Mouse (Mus musculus) small intestine, adult 2 months (tissue): ENCODE results near the gene Alkbh4. TPM values are rescaled to one million over a fixed set of nuclear protein-coding genes. Genes with fewer than 3 reads are reported as not detected.
"Not testable (repeated sequence)": the region's sequence is repeated elsewhere in the genome, so short reads cannot be mapped to it uniquely, and the experiment has no call there.

Experiments
- H3K27ac ChIP-seq: fragments of 200-500 bp; 2 replicates; pipeline ENCODE4 v1.5.1; 2012; ENCODE audit warnings: low read depth, low read length, control low read depth, inconsistent platforms; ENCODE audit not compliant: insufficient read depth
- H3K27me3 ChIP-seq: fragments of 200-500 bp; 2 replicates; pipeline ENCODE4 v1.6.1; 2012; ENCODE audit warnings: mild to moderate bottlenecking, moderate library complexity, low read length, inconsistent platforms; ENCODE audit not compliant: control insufficient read depth, insufficient read depth
- H3K36me3 ChIP-seq: fragments of 200-500 bp; 2 replicates; pipeline ENCODE4 v1.6.1; 2012; ENCODE audit warnings: mild to moderate bottlenecking, low read length, control low read depth, inconsistent platforms; ENCODE audit not compliant: control insufficient read depth, insufficient read depth
- H3K4me1 ChIP-seq: fragments of 200-500 bp; 2 replicates; pipeline ENCODE4 v1.6.1; 2012; ENCODE audit warnings: low read length, inconsistent platforms, mixed read lengths; ENCODE audit not compliant: control insufficient read depth, insufficient read depth, insufficient read length
- H3K4me3 ChIP-seq: fragments of 200-500 bp; 2 replicates; pipeline ENCODE4 v1.5.1; 2012; ENCODE audit warnings: low read depth, mild to moderate bottlenecking, control low read depth, inconsistent platforms, low read length, moderate library complexity
- CTCF ChIP-seq: fragments of 200-500 bp; IDR thresholded peaks from 2 replicates; pipeline ENCODE4 v1.5.1; 2012; ENCODE audit warnings: low read depth, mild to moderate bottlenecking, control low read depth, inconsistent platforms, low read length, moderate library complexity, mixed read lengths; ENCODE audit not compliant: insufficient replicate concordance, insufficient read length; ENCODE audit errors: extremely low read depth
- POLR2A ChIP-seq: fragments of 200-500 bp; IDR thresholded peaks from 2 replicates; pipeline ENCODE4 v1.6.1; 2012; ENCODE audit warnings: low read depth, mild to moderate bottlenecking, control low read depth, inconsistent platforms, low read length, moderate library complexity
- WGBS: fragments of 180-500 bp; shearing (Covaris S2); methylation state at CpG from one replicate; pipeline ENCODE4 v1.1.7; 2018; 5-methylcytosine and 5-hydroxymethylcytosine counted together
- polyA plus RNA-seq: library from polyadenylated mRNA; depleted of rRNA; stranded (reverse); fragments of >200 nt; gene quantifications from 2 replicates; pipeline ENCODE4 v1.2.3, GENCODE M21; 2012

Gene Alkbh4
- polyA plus RNA-seq, 1 experiment, result 25.3 TPM

DNA sequence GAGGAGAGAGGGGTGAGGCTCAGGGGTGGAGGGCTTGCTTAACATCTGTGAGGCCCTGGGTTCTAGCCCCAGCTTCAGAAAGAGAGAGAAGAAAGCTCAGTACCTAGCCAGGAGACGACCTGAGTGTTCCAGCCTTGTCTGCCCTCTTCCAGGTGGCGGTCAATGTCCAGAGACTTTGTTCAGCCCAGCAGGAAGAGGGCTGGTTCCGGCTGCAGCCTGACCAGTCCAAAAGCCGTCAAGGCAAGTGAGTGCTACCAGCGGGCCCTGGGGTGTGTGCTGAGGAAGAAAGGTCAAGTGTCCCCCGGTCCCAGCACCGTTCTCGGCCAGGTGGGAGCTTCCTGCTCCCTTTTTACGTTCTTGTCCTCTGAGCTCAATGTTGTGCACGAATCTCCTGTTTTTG lies 37.4 kb upstream of the Alkbh4 start:
- Histone ChIP-seq H3K27ac (peak overlapping the region; percentile 51; the same call in 1 of the 2 replicates), H3K36me3 (no peaks in the 10 kb centered on the region), H3K4me3 (0 out of 2 replicates have a peak overlapping the region, but pooled peaks have one; percentile 18), H3K27me3 (no peaks in the 10 kb centered on the region), H3K4me1 (peaks cover 9% of the 10 kb centered on the region)
- WGBS, result 73% methylated on average over 10 of the region's 10 CpGs
- TF ChIP-seq CTCF, result no peak
- TF ChIP-seq POLR2A, result no peak

DNA sequence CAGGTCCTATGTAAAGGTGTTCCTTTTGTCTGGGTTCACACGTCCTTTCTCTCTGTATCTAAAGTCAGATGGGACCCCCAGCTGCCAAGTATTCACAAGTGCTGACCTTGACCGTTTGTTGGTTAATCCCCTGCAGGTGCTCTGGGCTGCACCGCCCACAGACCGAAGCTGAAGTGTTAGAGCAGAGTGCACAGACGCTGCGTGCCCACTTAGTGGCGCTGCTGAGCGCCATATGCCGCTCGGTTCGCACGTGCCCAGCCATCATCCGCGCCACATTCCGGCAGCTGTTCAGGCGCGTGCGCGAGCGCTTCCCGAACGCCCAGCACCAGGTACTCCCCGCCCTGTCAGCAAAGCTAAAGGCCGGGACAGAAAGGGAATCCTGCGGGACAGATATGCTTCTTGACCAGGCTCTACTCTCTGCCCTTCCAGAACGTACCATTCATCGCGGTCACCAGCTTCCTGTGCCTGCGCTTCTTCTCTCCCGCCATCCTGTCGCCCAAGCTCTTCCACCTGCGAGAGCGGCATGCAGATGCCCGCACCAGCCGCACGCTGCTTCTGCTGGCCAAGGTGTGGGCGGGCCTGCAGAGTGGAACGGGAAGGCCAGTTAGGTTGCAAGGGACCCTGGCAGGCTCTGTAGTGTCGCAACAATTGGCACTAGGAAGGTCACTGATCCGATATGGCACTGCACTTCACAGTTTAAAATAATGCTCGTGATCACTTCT lies 33.7 kb upstream of the Alkbh4 start:
- WGBS, result 10% methylated on average over 41 of the region's 41 CpGs

DNA sequence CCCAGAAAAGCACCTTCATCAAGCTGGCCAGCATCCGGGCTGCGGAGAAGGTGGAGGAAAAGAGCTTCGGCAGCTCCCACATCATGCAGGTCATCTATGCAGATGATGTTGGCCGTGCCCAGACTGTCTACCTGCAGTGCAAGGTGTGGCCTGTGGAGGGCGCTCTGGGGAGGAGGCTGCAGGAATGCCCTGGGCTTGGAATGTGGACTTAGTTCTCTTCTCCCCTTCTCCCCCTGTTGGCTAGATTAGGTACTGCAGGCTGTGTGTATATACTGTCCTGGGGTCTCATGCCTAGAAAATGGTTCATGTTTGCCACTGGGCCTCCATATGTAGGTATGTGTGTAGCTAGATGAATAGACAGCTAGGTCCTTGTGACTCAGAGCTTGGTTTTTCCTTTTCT lies 31.4 kb upstream of the Alkbh4 start:
- Histone ChIP-seq H3K27ac (no peak overlapping the region), H3K4me1 (peaks cover 9% of the 10 kb centered on the region), H3K27me3 (no peaks in the 10 kb centered on the region), H3K4me3 (no peak overlapping the region), H3K36me3 (no peaks in the 10 kb centered on the region)
- TF ChIP-seq CTCF (peak; percentile 49; the same call in 1 of the 2 replicates), POLR2A (no peak)
- 93% methylated on average over 5 of the region's 5 CpGs for WGBS

More for the DNA sequence above, 33.7 kb upstream of the Alkbh4 start:
- Histone ChIP-seq H3K36me3 (no peaks in the 10 kb centered on the region), H3K27ac (no peak overlapping the region), H3K27me3 (no peaks in the 10 kb centered on the region), H3K4me3 (peak overlapping the region; percentile 45), H3K4me1 (peaks cover 11% of the 10 kb centered on the region)
- TF ChIP-seq POLR2A (no peak), CTCF (peak; percentile 87)

DNA sequence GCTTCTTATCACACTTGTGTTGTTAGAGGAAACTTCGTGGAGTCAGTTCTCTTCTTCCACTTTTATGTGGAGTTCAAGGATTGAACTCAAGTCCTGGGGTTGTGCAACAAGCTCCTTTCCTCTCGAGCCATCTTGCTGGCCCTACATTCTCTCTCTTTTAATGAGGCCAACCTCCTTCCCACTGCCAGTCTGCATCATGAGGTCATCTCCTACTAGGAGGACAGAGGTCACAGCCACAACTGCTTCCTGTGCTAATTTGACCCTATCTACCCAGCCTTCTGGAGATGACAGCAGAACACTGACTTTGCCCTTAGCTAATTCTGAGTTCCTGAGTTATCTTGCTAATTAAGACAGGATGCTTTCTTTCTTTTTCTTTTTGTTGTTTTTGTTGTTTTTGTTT lies 27.5 kb upstream of the Alkbh4 start:
- Histone ChIP-seq H3K27ac (no peak overlapping the region), H3K36me3 (no peaks in the 10 kb centered on the region), H3K4me1 (0 out of 2 replicates have a peak, but pooled peaks cover 2% of the 10 kb centered on the region), H3K27me3 (no peaks in the 10 kb centered on the region), H3K4me3 (no peak overlapping the region)
- TF ChIP-seq CTCF, result no peak
- no peak for TF ChIP-seq POLR2A
- WGBS, result 46% methylated on average over 2 of the region's 2 CpGs

DNA sequence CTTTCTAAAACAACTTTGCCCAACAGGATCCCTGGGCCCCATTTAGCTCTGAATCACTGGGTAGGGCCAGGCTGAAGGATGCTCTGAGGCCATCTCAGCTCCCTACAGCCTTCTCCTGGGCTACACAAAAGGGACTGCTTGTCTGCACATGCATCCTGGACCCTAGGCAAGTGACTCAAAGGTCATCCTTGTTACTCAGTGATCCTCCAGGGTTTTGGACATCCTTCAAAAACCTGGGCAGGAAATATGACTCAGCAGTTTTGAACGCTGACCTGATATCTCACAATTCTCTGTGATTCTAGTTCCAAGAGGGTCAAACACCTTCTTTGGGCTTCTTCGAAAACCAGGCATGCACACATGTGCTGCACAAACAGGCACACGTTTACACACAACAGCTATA lies 26.9 kb upstream of the Alkbh4 start:
- TF ChIP-seq CTCF, result no peak
- no peak for TF ChIP-seq POLR2A
- Histone ChIP-seq H3K4me1 (0 out of 2 replicates have a peak, but pooled peaks cover 2% of the 10 kb centered on the region), H3K27ac (no peak overlapping the region), H3K4me3 (no peak overlapping the region), H3K36me3 (no peaks in the 10 kb centered on the region), H3K27me3 (no peaks in the 10 kb centered on the region)
- WGBS, result 61% methylated on average over 3 of the region's 3 CpGs

DNA sequence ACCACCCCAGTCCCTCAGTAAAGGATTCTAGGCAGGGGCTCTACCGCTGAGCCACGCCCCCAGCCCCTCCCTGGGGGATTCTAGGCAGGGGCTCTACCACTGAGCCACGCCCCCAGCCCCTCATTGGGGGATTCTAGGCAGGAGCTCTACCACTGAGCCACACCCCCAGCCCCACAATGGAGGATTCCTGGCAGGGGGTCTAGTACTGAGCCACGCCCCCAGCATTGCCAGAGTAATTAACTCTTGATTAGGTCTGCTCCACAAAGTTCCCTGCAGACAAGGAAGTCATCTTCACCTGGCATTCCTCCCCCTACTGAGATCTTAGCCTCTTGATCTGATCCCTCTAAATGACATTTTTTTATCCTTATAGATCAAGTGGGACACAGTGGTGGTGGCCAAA lies 22.4 kb upstream of the Alkbh4 start:
- not testable (repeated sequence) for H3K4me3 ChIP-seq, H3K36me3 ChIP-seq, H3K27ac ChIP-seq, H3K27me3 ChIP-seq
- H3K4me1 ChIP-seq, result peaks cover 10% of the 10 kb centered on the region; the same call in 1 of the 2 replicates
- 35% methylated on average over 4 of the region's 4 CpGs for WGBS

DNA sequence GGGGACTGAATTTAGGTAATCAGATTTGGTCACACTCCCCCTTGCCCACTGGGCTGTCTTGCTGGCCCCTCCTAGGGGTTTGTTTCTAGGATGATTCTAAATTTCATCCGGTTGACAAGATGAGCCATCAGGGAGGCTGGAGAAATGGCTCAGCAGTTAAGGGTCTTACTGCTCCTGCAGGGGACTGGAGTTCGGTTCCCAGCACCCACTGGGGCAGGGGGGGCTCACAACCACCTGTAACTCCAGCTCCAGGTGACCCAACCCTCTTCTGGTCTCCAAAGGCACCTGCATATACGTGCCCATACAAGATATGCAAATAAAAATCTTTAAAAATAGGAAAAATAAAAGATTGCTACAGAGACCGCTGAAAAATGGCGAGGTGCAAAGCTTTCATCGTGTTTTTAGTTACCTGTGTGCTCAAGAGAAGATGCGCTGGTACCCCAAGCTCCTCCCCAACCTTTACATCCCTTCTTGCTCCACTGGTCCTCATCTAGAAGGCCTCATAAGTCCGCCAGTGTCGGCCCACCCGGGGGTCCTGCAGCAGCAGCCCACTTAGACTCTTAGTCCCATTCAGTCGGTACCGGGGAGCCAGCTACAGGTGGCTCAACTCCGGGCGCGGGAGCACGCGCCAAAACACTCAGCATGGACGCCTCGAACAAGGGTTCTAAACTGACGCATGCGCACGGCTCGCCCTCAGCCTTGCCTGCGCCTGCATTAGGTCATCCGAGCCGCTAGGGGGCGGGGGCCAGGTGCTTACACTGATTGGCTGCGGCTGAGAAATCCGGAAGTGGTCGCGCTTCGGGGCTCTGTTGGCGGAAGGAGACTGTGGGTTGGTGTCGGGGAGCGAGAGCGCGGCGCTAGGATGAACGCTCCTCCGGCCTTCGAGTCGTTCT lies 19.8 kb upstream of the Alkbh4 start, which contains the start of gene Polr2j:
Gene Polr2j, plus strand, starts transcription at position 741 of the 893 bp plus-strand sequence.
- Histone ChIP-seq H3K36me3 (0 out of 2 replicates have a peak, but pooled peaks cover under 1% of the 10 kb centered on the region), H3K27ac (no peak within 1 kb of the TSS), H3K27me3 (no peaks in the 10 kb centered on the region), H3K4me1 (peaks cover 10% of the 10 kb centered on the region; the same call in 1 of the 2 replicates), H3K4me3 (peak within 1 kb of the TSS; percentile 78)
- TF ChIP-seq CTCF, result peak; percentile 95
- TF ChIP-seq POLR2A, result peak; percentile 63
- 3% methylated on average over 42 of the region's 42 CpGs for WGBS
